Mouse (Mus musculus) intestine, embryonic 16.5 days (tissue): ENCODE data around the gene Cryzl1. TPM values are rescaled to one million over a fixed set of nuclear protein-coding genes. Genes with fewer than 3 reads are reported as not detected.
A peak's percentile ranks its signal among the peaks of the same experiment; 100 is the strongest.
"Not testable (repeated sequence)": the region's sequence is repeated elsewhere in the genome, so short reads cannot be mapped to it uniquely, and the experiment has no call there.

Experiments used
- ATAC-seq: fragments of 200-750 bp; cut with Nextera tagmentation; 2 replicates; pipeline ENCODE4 v1.8.0; 2017; ENCODE audit warnings: moderate TSS enrichment, moderate library complexity
- H3K27ac ChIP-seq: fragments of 300-500 bp; sonication (generic); 2 replicates; pipeline ENCODE4 v1.5.1; 2014; ENCODE audit warnings: mild to moderate bottlenecking, low read length
- H3K27me3 ChIP-seq: fragments of 300-500 bp; sonication (generic); replicated peaks from 2 replicates; pipeline ENCODE4 v1.6.1; 2014; ENCODE audit warnings: low read length, control low read depth, mixed read lengths; ENCODE audit not compliant: control insufficient read depth, insufficient read depth
- H3K36me3 ChIP-seq: fragments of 300-500 bp; sonication (generic); 2 replicates; pipeline ENCODE4 v1.6.1; 2014; ENCODE audit warnings: low read length, control low read depth; ENCODE audit not compliant: control insufficient read depth, insufficient read depth
- H3K4me1 ChIP-seq: fragments of 300-500 bp; sonication (generic); 2 replicates; pipeline ENCODE4 v1.6.1; 2014; ENCODE audit warnings: low read length, control low read depth, mixed read lengths; ENCODE audit not compliant: control insufficient read depth, insufficient read depth
- H3K4me2 ChIP-seq: fragments of 300-500 bp; sonication (generic); 2 replicates; pipeline ENCODE4 v1.6.1; 2014; ENCODE audit warnings: low read depth, low read length, control low read depth
- H3K4me3 ChIP-seq: fragments of 300-500 bp; sonication (generic); 2 replicates; pipeline ENCODE4 v1.5.1; 2014; ENCODE audit warnings: mild to moderate bottlenecking, low read length
- H3K9ac ChIP-seq: fragments of 300-500 bp; sonication (generic); 2 replicates; pipeline ENCODE4 v1.6.1; 2014; ENCODE audit warnings: low read depth, low read length
- H3K9me3 ChIP-seq: fragments of 300-500 bp; sonication (generic); 2 replicates; pipeline ENCODE4 v1.6.1; 2016; ENCODE audit warnings: low read length, control low read depth; ENCODE audit not compliant: control insufficient read depth
- WGBS: fragments of 180-500 bp; shearing (Covaris S2); extraction: QIAGEN DNeasy Blood & Tissue Kit; methylation state at CpG from one replicate; pipeline ENCODE4 v1.1.7; 2014; 5-methylcytosine and 5-hydroxymethylcytosine counted together
- polyA plus RNA-seq: library from polyadenylated mRNA; unstranded; fragments of >200 nt; fragmentation: Nextera tagmentation; extraction: Ambion mirVana; gene quantifications from 2 replicates; pipeline ENCODE4 v1.2.1, GENCODE M21; 2015

The Cryzl1 gene
- polyA plus RNA-seq, 1 experiment from 2014 or later, result 66.9 TPM

GRCm38 (mm10) chr16:91655285-91655684 lies 73.5 kb downstream of the Cryzl1 start:
- H3K36me3 ChIP-seq, result peaks cover 65% of the 10 kb centered on the region
- ATAC-seq, result no peak
- 95% methylated on average over 9 of the region's 9 CpGs for WGBS
- H3K9me3 ChIP-seq, result no peaks in the 10 kb centered on the region
- H3K4me2 ChIP-seq, result no peak overlapping the region
- no peaks in the 10 kb centered on the region for H3K4me1 ChIP-seq
- H3K27ac ChIP-seq, result no peak overlapping the region
- H3K27me3 ChIP-seq, result no peaks in the 10 kb centered on the region
- no peak overlapping the region for H3K4me3 ChIP-seq
- H3K9ac ChIP-seq, result no peak overlapping the region

DNA sequence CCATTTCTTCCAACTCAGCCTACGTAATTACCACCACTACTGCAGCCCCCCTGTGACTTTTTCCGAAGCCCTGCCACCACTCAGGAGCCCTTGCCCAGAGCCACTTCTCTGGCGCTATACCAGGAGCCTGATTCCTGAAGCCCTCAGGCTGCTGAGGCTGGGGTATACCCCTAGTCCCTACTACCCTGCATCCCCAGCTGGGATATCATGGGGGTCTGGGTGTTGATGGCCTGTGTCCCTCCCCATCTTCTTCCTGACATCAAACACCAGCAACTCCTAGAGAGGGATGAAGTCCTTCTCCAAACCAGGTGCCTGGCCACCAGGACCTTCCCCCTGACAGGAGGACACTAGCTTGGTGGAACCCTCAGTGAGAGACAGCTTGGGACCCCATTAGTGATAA lies 76.6 kb downstream of the Cryzl1 start:
- Histone ChIP-seq H3K27ac (no peak overlapping the region), H3K36me3 (peaks cover 34% of the 10 kb centered on the region), H3K4me2 (no peak overlapping the region), H3K9me3 (no peaks in the 10 kb centered on the region), H3K27me3 (no peaks in the 10 kb centered on the region), H3K9ac (no peak overlapping the region), H3K4me1 (peaks cover 5% of the 10 kb centered on the region), H3K4me3 (no peak overlapping the region)
- ATAC-seq, result no peak
- WGBS, result 91% methylated on average over 3 of the region's 3 CpGs

- Histone ChIP-seq H3K27ac (no peak overlapping the region), H3K4me1 (peaks cover 5% of the 10 kb centered on the region), H3K9me3 (no peaks in the 10 kb centered on the region), H3K4me2 (no peak overlapping the region), H3K27me3 (no peaks in the 10 kb centered on the region), H3K36me3 (peaks cover 10% of the 10 kb centered on the region; the same call in 1 of the 2 replicates), H3K4me3 (no peak overlapping the region), H3K9ac (no peak overlapping the region)
- no peak for ATAC-seq
These were observed 79.0 kb downstream of the Cryzl1 start for GRCm38 (mm10) chr16:91649781-91650180.

DNA sequence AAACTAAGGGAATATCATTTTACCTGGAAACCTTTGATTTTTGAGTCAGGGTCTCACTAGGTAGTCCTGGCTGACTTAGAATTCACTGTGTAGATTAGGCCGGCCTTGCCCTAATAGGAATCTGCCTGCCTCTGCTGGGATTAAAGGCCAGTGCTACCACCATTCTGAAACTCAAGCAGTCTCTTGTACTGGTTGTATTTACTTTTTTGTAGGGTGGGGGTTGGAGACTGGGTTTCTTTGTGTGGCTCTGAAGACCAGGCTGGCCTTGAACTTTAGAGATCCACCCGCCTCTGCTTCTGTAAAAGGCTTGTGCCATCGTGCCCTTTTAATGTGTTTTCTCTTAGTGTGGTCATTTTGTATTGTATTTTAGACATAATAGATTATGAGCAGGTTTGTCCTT lies 79.5 kb downstream of the Cryzl1 start:
- Histone ChIP-seq H3K4me2 (peak overlapping the region; percentile 71), H3K9me3 (no peaks in the 10 kb centered on the region), H3K36me3 (peaks cover 8% of the 10 kb centered on the region; the same call in 1 of the 2 replicates), H3K9ac (0 out of 2 replicates have a peak overlapping the region, but pooled peaks have one; percentile 36), H3K4me1 (peaks cover 5% of the 10 kb centered on the region), H3K4me3 (peak overlapping the region; percentile 38), H3K27me3 (no peaks in the 10 kb centered on the region), H3K27ac (no peak overlapping the region)
- WGBS, result 61% methylated on average over 3 of the region's 3 CpGs
- ATAC-seq, result no peak

DNA sequence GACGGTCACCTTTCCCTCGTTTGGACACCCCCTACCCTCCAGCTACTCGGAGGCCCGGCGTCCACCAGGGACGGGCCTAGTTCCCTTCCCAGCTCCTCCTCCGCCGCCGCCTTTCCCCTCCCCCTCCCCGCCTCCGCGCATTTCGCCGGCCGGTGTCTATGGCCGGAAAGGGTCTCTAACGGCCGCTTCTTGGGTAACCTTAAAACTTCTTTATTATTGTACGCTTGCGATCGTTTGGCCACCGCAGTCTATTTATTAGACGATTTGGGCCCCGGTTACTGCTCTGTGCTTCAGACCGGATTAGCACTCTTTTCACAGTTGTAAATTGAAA lies 80.6 kb downstream of the Cryzl1 start:
- ATAC-seq, result peak; percentile 66
- Histone ChIP-seq H3K4me2 (peak overlapping the region; percentile 57), H3K9ac (peak overlapping the region; percentile 90), H3K36me3 (peaks cover 8% of the 10 kb centered on the region; the same call in 1 of the 2 replicates), H3K4me3 (peak overlapping the region; percentile 72), H3K27ac (peak overlapping the region; percentile 97), H3K27me3 (no peaks in the 10 kb centered on the region), H3K4me1 (peaks cover 5% of the 10 kb centered on the region), H3K9me3 (no peaks in the 10 kb centered on the region)
- under 1% methylated on average over 25 of the region's 25 CpGs for WGBS

GRCm38 (mm10) chr16:91647461-91648219 lies 81.1 kb downstream of the Cryzl1 start, which contains the start of gene Son:
Son (plus strand) TSS chr16:91647506.
- no peaks in the 10 kb centered on the region for H3K27me3 ChIP-seq
- H3K4me1 ChIP-seq, result peaks cover 5% of the 10 kb centered on the region
- under 1% methylated on average over 70 of the region's 70 CpGs for WGBS

DNA sequence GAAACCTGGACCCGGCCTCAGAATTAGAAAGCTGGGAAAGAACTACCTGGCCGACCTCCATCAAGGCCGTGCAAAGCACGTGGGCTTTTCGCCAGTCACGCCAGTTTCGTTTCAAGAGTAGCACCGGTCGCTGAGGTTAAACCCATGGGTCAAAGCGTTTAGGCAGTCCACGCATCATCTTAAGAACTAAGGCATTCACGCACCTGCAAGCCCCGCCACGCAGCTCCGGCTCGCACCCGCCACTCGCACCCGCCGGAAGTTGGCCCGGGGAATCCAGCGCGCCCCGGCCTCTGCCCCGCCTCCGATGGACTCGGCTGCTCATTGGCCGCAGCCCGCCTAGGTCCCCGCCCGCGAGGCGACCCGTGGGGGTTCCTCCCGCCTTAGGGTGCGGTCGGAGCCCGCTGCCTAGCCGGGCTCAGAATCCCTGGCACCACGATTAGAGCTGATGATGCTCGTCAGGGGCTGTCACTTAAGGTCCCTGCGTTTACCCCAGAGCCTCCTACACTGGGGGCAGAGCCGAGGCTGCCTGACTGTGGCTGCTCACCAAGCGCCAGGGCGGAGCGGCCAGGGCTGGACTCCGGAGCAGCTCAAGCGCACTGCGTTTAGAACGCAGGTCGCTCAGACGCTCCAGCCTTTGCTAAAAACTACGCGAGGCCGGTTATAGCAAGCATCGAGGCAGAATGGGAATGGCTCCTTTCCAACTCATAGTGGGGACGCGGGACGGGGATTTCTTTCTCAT lies 81.9 kb downstream of the Cryzl1 start, which contains the start of gene Gart:
TSS of gene Gart (minus strand) at position 272 of the 739 bp plus-strand sequence.
- peak within 1 kb of the TSS; percentile 99 for H3K27ac ChIP-seq
- peaks cover 5% of the 10 kb centered on the region for H3K4me1 ChIP-seq
- no peaks in the 10 kb centered on the region for H3K9me3 ChIP-seq
- 0 out of 2 replicates have a peak, but pooled peaks cover under 1% of the 10 kb centered on the region for H3K36me3 ChIP-seq
- H3K9ac ChIP-seq, result peak within 1 kb of the TSS; percentile 90
- H3K4me3 ChIP-seq, result peak within 1 kb of the TSS; percentile 72
- H3K4me2 ChIP-seq, result peak within 1 kb of the TSS; percentile 98
- WGBS, result under 1% methylated on average over 59 of the region's 59 CpGs
- no peaks in the 10 kb centered on the region for H3K27me3 ChIP-seq
- ATAC-seq, result peak; percentile 89

More at GRCm38 (mm10) chr16:91647461-91648219, 81.1 kb downstream of the Cryzl1 start, which contains the start of gene Son:
- Histone ChIP-seq H3K9ac (peak within 1 kb of the TSS; percentile 90), H3K4me2 (peak within 1 kb of the TSS; percentile 98), H3K4me3 (peak within 1 kb of the TSS; percentile 72), H3K27ac (peak within 1 kb of the TSS; percentile 99), H3K36me3 (peaks cover 8% of the 10 kb centered on the region; the same call in 1 of the 2 replicates), H3K9me3 (no peaks in the 10 kb centered on the region)
- peak; percentile 96 for ATAC-seq

GRCm38 (mm10) chr16:91645995-91646602 lies 82.7 kb downstream of the Cryzl1 start:
- Histone ChIP-seq H3K9me3 (no peaks in the 10 kb centered on the region), H3K36me3 (0 out of 2 replicates have a peak, but pooled peaks cover 2% of the 10 kb centered on the region), H3K4me2 (peak overlapping the region; percentile 98), H3K9ac (peak overlapping the region; percentile 87), H3K4me3 (peak overlapping the region; percentile 72), H3K4me1 (peaks cover 5% of the 10 kb centered on the region), H3K27me3 (no peaks in the 10 kb centered on the region), H3K27ac (peak overlapping the region; percentile 99)
- no peak for ATAC-seq
- WGBS, result 1% methylated on average over 11 of the region's 11 CpGs

GRCm38 (mm10) chr16:91645420-91645819 lies 83.4 kb downstream of the Cryzl1 start:
- H3K4me2 ChIP-seq, H3K27me3 ChIP-seq, H3K36me3 ChIP-seq, H3K9ac ChIP-seq, H3K4me3 ChIP-seq, H3K27ac ChIP-seq, H3K4me1 ChIP-seq, ATAC-seq, H3K9me3 ChIP-seq: not testable (repeated sequence)
- WGBS, result no CpG with 5 or more reads among the region's 2 CpGs
